Mouse (Mus musculus): Measurements from ENCODE around the gene Pla2g3. TPM values are rescaled to one million over a fixed set of nuclear protein-coding genes. Genes with fewer than 3 reads are reported as not detected.

Pla2g3 gene
- polyA plus RNA-seq, 1 experiment from 2014 or later: 0.99 TPM

DNA sequence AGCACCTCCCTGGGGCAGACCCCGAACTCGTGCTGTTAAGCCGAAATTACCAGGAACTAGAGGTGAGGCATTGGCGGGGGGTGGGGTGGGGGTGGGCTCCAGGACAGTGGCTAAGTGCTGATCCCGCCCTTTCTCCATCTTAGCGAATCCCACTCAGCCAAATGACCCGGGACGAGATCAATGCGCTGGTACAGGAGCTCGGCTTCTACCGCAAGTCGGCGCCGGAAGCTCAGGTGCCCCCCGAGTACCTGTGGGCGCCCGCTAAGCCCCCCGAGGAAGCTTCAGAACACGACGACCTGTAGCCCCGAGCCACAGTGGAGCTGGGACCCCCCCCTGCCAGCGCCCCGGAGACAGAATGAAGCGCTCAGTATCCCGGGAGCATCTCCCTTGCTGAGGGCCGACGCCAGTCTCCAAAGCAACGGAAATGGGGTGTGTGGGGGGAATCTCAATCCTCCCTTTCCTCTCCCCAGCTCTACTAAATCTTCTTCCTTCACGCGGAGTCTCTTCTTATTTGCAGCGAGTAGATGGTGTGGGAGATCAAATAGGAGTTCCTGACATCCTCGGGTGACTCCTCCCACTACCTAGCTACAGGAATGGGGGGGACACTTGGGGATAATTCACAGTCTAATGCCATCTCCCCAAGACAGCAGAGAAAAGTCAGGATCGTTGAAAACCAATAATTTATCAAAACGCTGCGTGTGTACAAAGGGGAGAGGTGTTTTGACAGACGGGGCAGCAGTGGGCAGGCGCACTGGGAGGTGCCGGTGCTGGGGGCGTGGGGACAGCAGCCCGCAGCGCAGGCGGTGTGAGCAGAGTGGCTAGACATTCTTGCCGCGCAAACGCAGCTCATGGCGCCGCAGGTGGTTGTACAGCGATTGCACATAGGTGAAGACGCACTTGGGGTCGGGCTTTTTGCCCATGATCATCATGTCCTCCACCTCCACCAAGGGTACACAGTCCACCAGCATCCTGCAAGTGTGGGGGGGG is 29.1 kb downstream of the Pla2g3 start:
- peaks cover 27% of the 10 kb centered on the region for H3K36me3 ChIP-seq
- WGBS: 3% methylated on average over 50 of the region's 50 CpGs
- H3K27ac ChIP-seq: peak overlapping the region; percentile 56; the same call in 1 of the 2 replicates
- peak overlapping the region; percentile 53 for H3K4me3 ChIP-seq
- DNase-seq (ENCODE audit: low spot score): peak; percentile 51
- no peaks in the 10 kb centered on the region for H3K9me3 ChIP-seq
- H3K27me3 ChIP-seq (ENCODE audit: insufficient read depth, poor library complexity, severe bottlenecking): peaks cover 40% of the 10 kb centered on the region
- H3K4me1 ChIP-seq (replicated peaks): peaks cover 37% of the 10 kb centered on the region

DNA sequence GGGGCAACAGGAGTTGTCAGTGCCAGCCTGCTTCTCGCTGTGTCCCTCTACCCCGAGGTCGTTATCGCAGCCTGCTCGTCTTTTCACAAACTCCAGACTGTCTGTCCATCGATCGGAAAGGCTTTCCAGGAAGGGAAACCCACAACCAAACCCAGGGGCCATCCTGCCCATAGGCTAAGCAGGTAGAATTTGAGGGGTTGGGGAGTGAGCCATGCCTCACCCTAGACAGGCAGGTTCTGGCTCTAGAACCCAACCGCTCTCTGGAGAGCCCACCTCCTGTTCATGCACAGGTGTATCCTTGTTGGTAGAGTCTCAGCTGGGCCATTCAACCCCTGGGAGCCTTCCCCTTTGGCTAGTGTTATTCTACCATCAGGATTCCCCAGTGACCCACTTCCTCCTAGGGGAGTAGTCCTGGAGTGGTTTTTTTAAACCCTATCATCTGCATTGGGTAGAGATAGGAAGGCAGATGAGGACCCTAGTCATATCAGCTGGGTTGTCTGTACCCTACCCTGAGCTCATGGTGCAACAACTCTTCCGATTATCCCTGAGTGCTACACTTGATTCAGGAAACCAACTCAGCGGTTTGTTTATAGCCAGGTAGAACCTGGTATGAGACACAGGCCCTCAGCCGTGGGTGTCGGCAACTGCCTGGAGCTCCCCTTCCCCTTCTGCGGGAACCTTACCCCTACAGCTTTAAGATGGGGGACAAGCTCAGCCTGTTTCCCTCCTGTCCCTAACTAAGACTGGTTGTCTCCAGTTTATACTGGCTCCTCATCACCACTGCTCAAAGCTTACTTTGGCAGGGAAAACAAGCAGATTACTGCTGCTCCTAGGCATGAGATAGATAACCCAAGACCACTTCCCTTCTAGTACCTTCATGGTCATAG is 30.0 kb downstream of the Pla2g3 start:
- Histone ChIP-seq H3K27me3 (ENCODE audit: insufficient read depth, poor library complexity, severe bottlenecking) (peaks cover 40% of the 10 kb centered on the region), H3K9me3 (no peaks in the 10 kb centered on the region), H3K4me1 (replicated peaks) (peaks cover 37% of the 10 kb centered on the region), H3K4me3 (peak overlapping the region; percentile 53), H3K36me3 (peaks cover 37% of the 10 kb centered on the region), H3K27ac (no peak overlapping the region)
- DNase-seq (ENCODE audit: low spot score): no peak
- 59% methylated on average over 13 of the region's 13 CpGs for WGBS

DNA sequence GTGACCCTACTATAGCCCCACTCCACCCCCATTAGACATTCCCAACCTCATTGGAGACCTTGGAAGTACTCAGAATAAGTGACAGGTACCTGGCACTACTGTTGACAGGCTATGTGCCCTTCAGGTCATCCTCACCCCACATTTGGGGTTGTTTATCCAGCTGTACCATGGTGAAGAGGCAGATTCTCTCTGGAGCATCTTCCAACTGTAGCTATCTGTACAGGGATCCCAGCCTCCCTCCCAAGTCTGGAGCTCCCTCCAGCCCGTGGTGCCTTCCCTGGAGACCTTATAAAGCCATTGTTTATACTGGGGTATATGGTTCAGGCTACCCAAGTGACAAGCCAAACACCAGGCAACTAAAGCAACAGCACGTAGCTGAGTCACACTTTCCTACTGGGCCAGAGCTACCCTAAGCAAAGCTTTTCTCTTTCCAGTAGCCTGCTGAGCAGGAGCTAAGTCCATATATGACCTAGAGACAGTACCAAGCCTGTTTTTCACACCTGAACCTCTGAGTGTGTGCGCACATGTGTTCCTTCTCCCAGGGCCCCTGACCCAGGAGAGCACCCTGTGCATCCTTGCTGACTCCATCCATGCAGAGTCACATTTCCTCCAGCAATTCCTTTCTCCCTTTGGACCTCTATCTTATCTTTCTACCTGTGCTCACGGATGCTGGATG is 31.1 kb downstream of the Pla2g3 start:
- H3K4me3 ChIP-seq: no peak overlapping the region
- no peaks in the 10 kb centered on the region for H3K9me3 ChIP-seq
- peaks cover 40% of the 10 kb centered on the region for H3K27me3 ChIP-seq (ENCODE audit: insufficient read depth, poor library complexity, severe bottlenecking)
- DNase-seq (ENCODE audit: low spot score): no peak
- H3K36me3 ChIP-seq: peaks cover 48% of the 10 kb centered on the region
- peaks cover 35% of the 10 kb centered on the region for H3K4me1 ChIP-seq (replicated peaks)
- WGBS: 77% methylated on average over 4 of the region's 4 CpGs
- no peak overlapping the region for H3K27ac ChIP-seq

DNA sequence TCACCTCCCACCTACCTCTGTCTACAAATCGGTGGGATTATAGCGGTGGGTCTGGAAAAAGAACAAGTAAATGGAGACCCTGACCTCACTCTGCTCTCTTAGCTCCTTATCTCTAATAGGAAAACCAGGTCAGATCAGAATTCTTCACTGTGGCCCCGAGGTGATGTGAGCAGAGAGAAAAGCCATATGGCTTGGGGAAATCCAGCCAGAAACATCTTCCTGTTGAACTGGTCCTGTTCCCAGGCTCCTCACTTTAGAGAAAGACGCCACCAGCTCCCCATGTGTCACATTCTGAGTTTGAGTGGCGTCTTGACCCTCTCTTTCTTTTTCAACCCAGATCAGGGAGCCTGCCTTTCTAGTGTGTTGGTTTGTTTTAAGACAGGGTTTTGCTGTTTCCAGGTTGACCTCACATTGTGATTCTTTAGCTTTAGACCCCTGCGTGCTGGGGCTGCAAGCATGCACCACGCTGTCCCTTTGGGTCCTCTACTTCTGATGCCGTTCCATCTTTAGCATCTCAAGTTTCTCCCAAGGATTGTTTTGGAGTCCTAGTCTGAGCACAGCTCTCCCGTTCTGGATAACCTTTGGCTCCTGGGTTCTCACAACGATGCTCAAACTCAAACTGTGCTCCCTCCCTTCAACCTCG is 31.8 kb downstream of the Pla2g3 start:
- WGBS: 84% methylated on average over 11 of the region's 11 CpGs
- Histone ChIP-seq H3K36me3 (peaks cover 54% of the 10 kb centered on the region), H3K27ac (no peak overlapping the region), H3K4me3 (no peak overlapping the region), H3K4me1 (replicated peaks) (peaks cover 29% of the 10 kb centered on the region), H3K27me3 (ENCODE audit: insufficient read depth, poor library complexity, severe bottlenecking) (peaks cover 40% of the 10 kb centered on the region), H3K9me3 (no peaks in the 10 kb centered on the region)
- no peak for DNase-seq (ENCODE audit: low spot score)

DNA sequence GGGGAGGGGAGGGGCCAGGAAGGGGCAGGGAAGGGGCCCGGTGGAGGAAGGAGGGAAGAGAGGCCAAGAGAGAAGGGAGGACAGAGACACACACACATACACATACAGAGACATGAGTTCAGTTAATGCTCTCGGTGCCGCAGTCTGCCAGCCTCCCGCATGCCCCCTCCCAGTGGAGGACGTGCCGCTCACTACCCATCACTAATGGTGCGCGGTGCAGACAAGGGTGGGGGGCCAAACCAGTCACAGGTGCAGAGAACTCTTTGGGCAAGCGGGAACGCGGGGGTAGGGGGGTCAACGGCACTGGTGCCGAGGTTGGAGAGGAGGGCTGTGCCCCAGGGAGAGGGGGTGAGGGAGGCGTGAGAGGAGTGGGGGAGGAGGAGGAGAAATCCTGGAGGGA is 32.8 kb downstream of the Pla2g3 start:
- WGBS: 80% methylated on average over 14 of the region's 14 CpGs
- H3K36me3 ChIP-seq: peaks cover 65% of the 10 kb centered on the region
- peaks cover 31% of the 10 kb centered on the region for H3K27me3 ChIP-seq (ENCODE audit: insufficient read depth, poor library complexity, severe bottlenecking)
- H3K27ac ChIP-seq: no peak overlapping the region
- no peak for DNase-seq (ENCODE audit: low spot score)
- no peak overlapping the region for H3K4me3 ChIP-seq
- peaks cover 19% of the 10 kb centered on the region for H3K4me1 ChIP-seq (replicated peaks)
- H3K9me3 ChIP-seq: no peaks in the 10 kb centered on the region

DNA sequence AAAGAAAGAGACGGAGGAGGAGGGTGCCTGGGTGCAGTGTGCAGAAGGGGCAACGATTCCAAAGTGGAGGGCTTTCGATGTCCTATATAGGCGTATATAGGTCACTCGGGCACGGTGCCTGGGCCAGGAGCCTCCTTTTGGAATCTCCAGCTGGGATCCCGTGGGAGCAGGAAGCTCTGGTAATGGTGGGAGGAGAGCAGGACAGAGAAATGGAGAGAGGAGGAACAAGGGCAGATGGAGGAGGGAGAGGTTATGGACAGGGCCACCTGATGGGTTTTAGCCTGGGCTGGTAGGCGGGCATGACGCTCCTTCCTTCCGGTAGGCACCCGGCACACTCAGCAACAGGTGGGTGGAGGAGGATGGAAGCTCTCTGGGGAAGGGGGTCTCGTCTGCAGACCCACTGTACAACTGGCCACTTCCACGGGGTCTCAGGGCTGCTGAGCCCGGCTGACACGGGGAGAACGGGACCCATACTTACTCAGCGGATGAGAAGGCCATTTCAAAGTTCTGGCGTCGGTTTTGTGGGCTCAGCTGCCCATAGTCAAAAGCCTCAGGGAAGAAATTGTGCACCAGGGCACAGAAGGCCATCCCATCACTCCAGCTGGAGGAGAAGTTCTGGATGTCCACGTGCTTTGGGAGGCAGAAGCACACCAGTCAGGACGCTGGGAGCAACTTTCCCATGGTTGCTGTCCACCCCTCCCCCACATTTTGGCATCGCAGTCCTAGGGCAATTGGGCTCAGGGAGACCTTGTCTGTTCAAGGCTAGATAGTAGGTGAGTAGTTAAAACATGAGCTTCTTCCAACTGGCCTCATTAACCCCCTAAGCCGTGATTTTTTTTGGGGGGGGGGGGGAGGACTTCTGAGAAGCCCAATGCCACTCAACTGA is 33.5 kb downstream of the Pla2g3 start:
- Histone ChIP-seq H3K27me3 (ENCODE audit: insufficient read depth, poor library complexity, severe bottlenecking) (peaks cover 24% of the 10 kb centered on the region), H3K9me3 (no peaks in the 10 kb centered on the region), H3K4me1 (replicated peaks) (peaks cover 14% of the 10 kb centered on the region), H3K36me3 (peaks cover 71% of the 10 kb centered on the region), H3K4me3 (no peak overlapping the region), H3K27ac (no peak overlapping the region)
- WGBS: 86% methylated on average over 23 of the region's 23 CpGs
- DNase-seq (ENCODE audit: low spot score): no peak

DNA sequence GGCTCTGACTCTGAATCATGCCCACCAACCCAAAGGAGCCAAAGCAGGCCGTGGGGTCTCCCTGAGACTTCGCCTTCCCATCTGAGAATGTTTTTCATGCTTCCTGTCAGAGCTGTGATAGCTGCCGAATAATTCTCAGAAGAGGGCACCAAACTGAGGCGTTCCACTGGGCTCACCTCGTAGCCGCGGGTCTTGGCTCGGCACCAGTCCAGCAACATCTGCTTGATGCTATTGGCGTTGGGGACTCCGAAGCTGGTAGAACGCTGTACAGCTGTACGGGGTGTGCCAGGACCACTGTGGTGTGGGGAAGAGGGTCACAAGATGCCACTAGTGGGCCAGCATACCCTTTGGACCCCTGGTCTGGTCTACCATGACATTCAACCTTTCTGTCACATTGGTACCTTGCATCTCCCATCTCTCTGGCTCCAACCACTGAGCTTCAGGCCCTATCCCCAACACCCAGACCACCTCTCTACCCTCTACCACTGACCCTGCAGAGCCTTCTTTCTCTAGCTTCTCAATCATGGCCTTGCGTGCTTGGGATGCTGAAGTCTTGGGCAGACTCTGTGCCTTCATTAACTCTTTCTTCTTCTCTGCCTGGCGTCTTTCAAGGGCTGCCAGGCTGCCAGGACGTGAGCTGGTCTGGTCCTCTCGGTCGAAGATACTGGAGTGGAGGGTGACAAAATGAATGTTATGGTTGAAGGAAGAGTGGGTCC is 34.4 kb downstream of the Pla2g3 start:
- Histone ChIP-seq H3K4me1 (replicated peaks) (peaks cover 7% of the 10 kb centered on the region), H3K9me3 (no peaks in the 10 kb centered on the region), H3K36me3 (peaks cover 80% of the 10 kb centered on the region), H3K27me3 (ENCODE audit: insufficient read depth, poor library complexity, severe bottlenecking) (peaks cover 15% of the 10 kb centered on the region), H3K27ac (no peak overlapping the region), H3K4me3 (no peak overlapping the region)
- DNase-seq (ENCODE audit: low spot score): no peak
- WGBS: 95% methylated on average over 17 of the region's 17 CpGs

DNA sequence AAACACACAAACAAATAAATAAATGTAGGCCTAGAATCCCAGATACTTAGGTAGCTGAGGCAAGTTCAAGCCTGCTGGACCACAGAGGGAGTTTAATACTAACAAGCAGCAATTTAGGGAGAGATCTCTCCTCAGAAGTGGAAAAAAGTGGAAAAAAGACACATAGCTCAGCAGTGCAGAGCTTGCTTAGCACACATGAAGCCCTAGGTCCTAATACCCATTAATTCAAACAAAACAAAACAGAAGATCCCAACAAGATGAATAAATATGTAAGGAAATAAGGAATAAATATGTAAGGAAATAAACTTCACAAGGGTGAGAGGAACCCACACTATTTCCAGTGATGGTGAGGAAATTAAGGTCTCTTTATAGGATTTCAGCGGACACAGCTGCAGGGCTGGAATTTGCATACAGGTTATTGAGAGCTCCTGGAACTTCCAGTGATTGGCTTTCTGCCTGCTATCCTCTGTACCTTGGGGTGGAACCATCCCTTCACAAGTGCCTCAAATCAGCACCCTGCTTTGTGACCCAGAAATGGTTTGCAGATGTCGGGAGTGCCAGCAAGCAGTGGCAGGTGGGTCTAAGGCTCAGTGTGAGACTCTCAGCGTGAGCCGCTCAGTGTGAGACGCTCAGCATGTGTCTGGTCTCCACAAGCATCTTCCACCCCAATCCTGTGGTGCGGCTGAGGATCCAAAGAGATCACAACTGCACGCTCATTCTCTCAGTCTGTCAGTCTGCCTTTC is 35.9 kb downstream of the Pla2g3 start:
- H3K9me3 ChIP-seq: 0 out of 2 replicates have a peak, but pooled peaks cover 2% of the 10 kb centered on the region
- no peak overlapping the region for H3K27ac ChIP-seq
- 0 out of 2 replicates have a peak, but pooled peaks cover 2% of the 10 kb centered on the region for H3K27me3 ChIP-seq (ENCODE audit: insufficient read depth, poor library complexity, severe bottlenecking)
- H3K4me1 ChIP-seq (replicated peaks): peaks cover 6% of the 10 kb centered on the region; the same call in 1 of the 2 replicates
- no peak for DNase-seq (ENCODE audit: low spot score)
- 78% methylated on average over 7 of the region's 7 CpGs for WGBS
- no peak overlapping the region for H3K4me3 ChIP-seq
- H3K36me3 ChIP-seq: peaks cover 96% of the 10 kb centered on the region

DNA sequence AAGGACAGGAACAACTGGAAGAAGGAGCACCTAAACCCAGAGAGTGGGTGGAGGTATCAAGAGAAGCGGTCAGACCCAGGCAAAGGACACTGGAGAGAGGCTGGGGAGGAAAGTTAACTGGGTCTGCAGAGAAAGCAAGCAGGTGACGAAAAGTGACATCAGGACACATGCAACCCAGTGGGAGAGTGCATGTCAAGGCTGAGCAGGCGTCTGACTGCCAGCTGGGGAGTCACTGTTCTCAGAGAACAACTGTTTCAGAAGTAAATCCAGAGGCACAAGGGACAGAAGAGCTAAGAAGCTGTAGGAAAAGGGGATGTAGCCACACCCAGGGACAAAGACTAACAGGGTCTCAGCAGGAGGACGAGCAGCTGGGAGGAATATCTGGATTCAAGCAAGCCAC is 37.5 kb downstream of the Pla2g3 start:
- H3K36me3 ChIP-seq: peaks cover 100% of the 10 kb centered on the region
- DNase-seq (ENCODE audit: low spot score): no peak
- peaks cover 6% of the 10 kb centered on the region; the same call in 1 of the 2 replicates for H3K4me1 ChIP-seq (replicated peaks)
- 83% methylated on average over 4 of the region's 4 CpGs for WGBS
- H3K4me3 ChIP-seq: no peak overlapping the region
- H3K27ac ChIP-seq: no peak overlapping the region
- 0 out of 2 replicates have a peak, but pooled peaks cover 2% of the 10 kb centered on the region for H3K9me3 ChIP-seq
- no peaks in the 10 kb centered on the region for H3K27me3 ChIP-seq (ENCODE audit: insufficient read depth, poor library complexity, severe bottlenecking)

DNA sequence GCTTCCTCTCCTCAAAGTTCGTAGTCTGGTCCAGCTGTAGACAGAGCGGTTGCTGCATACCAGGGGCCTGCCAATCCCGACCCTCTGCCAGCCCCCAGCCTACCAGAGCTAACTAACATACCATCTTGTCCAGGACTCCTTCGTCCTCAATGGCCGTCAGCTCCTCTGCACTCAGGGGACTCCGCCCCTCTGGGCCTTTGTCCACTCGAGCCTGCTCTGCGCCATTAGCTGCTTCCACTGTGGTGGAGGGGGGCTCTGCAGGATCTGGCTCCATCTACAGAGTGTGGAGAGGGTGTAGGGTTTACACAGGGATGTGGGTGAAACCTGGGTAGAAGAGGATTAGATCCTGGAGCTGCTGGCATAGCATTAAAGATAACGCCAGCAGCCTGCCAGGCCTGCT is 38.1 kb downstream of the Pla2g3 start:
- peaks cover 100% of the 10 kb centered on the region for H3K36me3 ChIP-seq
- 78% methylated on average over 9 of the region's 9 CpGs for WGBS
- DNase-seq (ENCODE audit: low spot score): no peak

More for the DNA sequence above, 38.1 kb downstream of the Pla2g3 start:
- H3K27ac ChIP-seq: no peak overlapping the region
- H3K4me1 ChIP-seq (replicated peaks): peaks cover 6% of the 10 kb centered on the region; the same call in 1 of the 2 replicates
- 0 out of 2 replicates have a peak, but pooled peaks cover 2% of the 10 kb centered on the region for H3K9me3 ChIP-seq
- H3K27me3 ChIP-seq (ENCODE audit: insufficient read depth, poor library complexity, severe bottlenecking): no peaks in the 10 kb centered on the region
- H3K4me3 ChIP-seq: no peak overlapping the region

Measured in hindbrain, embryonic 10.5 days (tissue).